Mouse (Mus musculus): ENCODE measurements around the gene Carns1.

DNA sequence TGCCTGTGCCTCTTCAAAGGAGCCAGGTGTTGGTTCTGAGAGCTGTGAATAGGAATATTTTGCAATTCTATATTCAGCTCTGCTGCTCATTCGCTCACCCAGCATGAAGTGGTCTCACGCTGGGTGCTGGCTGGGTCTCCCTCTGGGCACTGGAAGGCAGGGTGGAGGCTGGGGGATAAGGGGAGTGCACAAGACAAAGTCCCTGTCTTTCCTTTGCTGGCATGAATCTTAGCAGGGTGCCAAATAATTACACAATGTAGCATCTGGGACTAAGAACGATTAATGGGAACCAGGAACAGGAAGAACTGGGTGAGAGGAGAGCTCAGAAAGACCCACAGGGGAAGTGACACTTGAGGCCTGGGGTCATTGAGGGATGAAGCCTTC lies 28.3 kb downstream of the Carns1 start:
- TF ChIP-seq CTCF (IDR thresholded peaks at IDR 0.05; ENCODE audit: low read depth, low read length) = no peak
- TF ChIP-seq POLR2A (IDR thresholded peaks at IDR 0.05; ENCODE audit: borderline replicate concordance, low read depth, low read length) = no peak
